In the genomic region with DNA sequence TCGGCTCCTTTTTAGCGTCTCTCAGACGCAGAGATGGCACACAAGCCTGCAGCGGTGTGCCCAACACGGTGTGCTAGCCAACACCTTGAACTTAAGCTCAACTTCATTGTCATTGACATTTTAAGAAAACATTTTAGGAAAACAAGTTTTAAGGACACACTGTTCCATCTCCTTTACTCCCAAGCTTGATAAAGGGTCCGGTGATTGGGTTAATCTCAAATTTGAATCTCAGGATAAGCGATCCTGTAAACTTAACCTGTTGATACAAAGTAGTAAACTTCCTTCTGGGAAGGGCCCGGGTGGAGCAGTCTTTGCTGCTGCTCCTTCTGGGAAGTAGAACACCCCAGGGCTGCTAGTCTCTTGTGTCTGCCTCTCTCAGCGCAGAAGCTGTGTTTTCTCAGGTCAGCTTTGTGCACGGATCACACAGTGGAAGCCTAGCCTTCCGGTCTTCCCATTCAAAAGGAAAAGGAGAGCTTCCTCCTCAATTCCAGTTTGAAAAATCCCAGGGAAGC, we compare ENCODE assay signal across 11 mouse cellular contexts.
A peak's percentile ranks its signal among the peaks of the same experiment; 100 is the strongest.
DNase-seq lines count a peak whose midpoint lies in the region; ATAC-seq and TF ChIP-seq lines count a peak whose summit lies in the region.
"Had no signal": no experiment of that assay in that cellular context is flagged by ENCODE, and none has a peak within 500 bp of the region (broad histone marks: within the 10 kb centered on the region; RNA-seq: fewer than 3 reads in every experiment).

No protein-coding gene starts in this region.

- peaks cover 49% of the 10 kb centered on the region for H3K27me3 ChIP-seq in heart, embryonic 16.5 days (ENCODE audit: control insufficient read depth, insufficient read depth, low read length)
- H3K27me3 ChIP-seq in neural tube, embryonic 13.5 days, result no peaks in the 10 kb centered on the region
- no peaks in the 10 kb centered on the region for H3K27me3 ChIP-seq in neural tube, embryonic 15.5 days (replicated peaks)
- H3K27me3 ChIP-seq in intestine, postnatal 0 days (replicated peaks; ENCODE audit: control insufficient read depth, insufficient read depth, low read length), result no peaks in the 10 kb centered on the region
- H3K27me3 ChIP-seq in stomach, postnatal 0 days (ENCODE audit: control insufficient read depth, insufficient read depth, low read length), result no peaks in the 10 kb centered on the region
- H3K27me3 ChIP-seq: forebrain, embryonic 12.5 days had no signal

- no peaks in the 10 kb centered on the region for H3K9me3 ChIP-seq in heart, embryonic 16.5 days (replicated peaks; ENCODE audit: control insufficient read depth, low read length)
- no peaks in the 10 kb centered on the region for H3K9me3 ChIP-seq in neural tube, embryonic 13.5 days
- no peaks in the 10 kb centered on the region for H3K9me3 ChIP-seq in neural tube, embryonic 15.5 days (replicated peaks)
- no peaks in the 10 kb centered on the region for H3K9me3 ChIP-seq in intestine, postnatal 0 days (ENCODE audit: control insufficient read depth)
- H3K9me3 ChIP-seq in stomach, postnatal 0 days (ENCODE audit: control insufficient read depth, low read length), result no peaks in the 10 kb centered on the region
- H3K9me3 ChIP-seq: forebrain, embryonic 12.5 days; midbrain, embryonic 10.5 days had no signal

- TF ChIP-seq CTCF in intestine, postnatal 0 days (IDR thresholded peaks at IDR 0.05; ENCODE audit: low read depth), result no peak
- TF ChIP-seq CTCF in stomach, postnatal 0 days (IDR thresholded peaks at IDR 0.05; ENCODE audit: low read depth), result no peak

- no peak for DNase-seq in heart, adult 18-20 months
- peak; percentile 30 for DNase-seq in stomach, postnatal 0 days (ENCODE audit: low spot score)
- no peak for DNase-seq in urinary bladder, postnatal 14 days (ENCODE audit: low spot score)
- DNase-seq: left cerebral cortex, postnatal 4 days; retina, postnatal 1 day had no signal

- no peak overlapping the region for H3K9ac ChIP-seq in heart, embryonic 16.5 days (ENCODE audit: low read length)
- no peak overlapping the region for H3K9ac ChIP-seq in neural tube, embryonic 13.5 days
- no peak overlapping the region for H3K9ac ChIP-seq in neural tube, embryonic 15.5 days (replicated peaks)
- peak overlapping the region; percentile 17; the same call in 1 of the 2 replicates for H3K9ac ChIP-seq in intestine, postnatal 0 days (ENCODE audit: low read depth, low read length)
- no peak overlapping the region for H3K9ac ChIP-seq in stomach, postnatal 0 days (ENCODE audit: low read length)
- H3K9ac ChIP-seq: forebrain, embryonic 12.5 days had no signal

- ATAC-seq in heart, embryonic 16.5 days (replicated peaks; ENCODE audit: extremely low read depth, insufficient read depth, low FRiP score), result no peak; the same call in 1 of the 2 replicates
- ATAC-seq in neural tube, embryonic 13.5 days (ENCODE audit: low read depth), result no peak
- ATAC-seq in neural tube, embryonic 15.5 days (ENCODE audit: low FRiP score), result no peak
- no peak for ATAC-seq in intestine, postnatal 0 days
- ATAC-seq in stomach, postnatal 0 days (ENCODE audit: low FRiP score, low TSS enrichment), result no peak

- peaks cover 27% of the 10 kb centered on the region for H3K4me1 ChIP-seq in heart, embryonic 16.5 days (ENCODE audit: control insufficient read depth, insufficient read depth, low read length)
- peaks cover 63% of the 10 kb centered on the region for H3K4me1 ChIP-seq in neural tube, embryonic 13.5 days (replicated peaks)
- H3K4me1 ChIP-seq in neural tube, embryonic 15.5 days, result peaks cover 53% of the 10 kb centered on the region
- peaks cover 26% of the 10 kb centered on the region; the same call in 1 of the 2 replicates for H3K4me1 ChIP-seq in intestine, postnatal 0 days (replicated peaks; ENCODE audit: control insufficient read depth, insufficient read depth, low read length)
- H3K4me1 ChIP-seq in stomach, postnatal 0 days (replicated peaks; ENCODE audit: control insufficient read depth, insufficient read depth), result peaks cover 3% of the 10 kb centered on the region; the same call in 1 of the 2 replicates

- TF ChIP-seq EP300 in stomach, postnatal 0 days (optimal IDR thresholded peaks at IDR 0.05), result no peak

- H3K27ac ChIP-seq in heart, embryonic 16.5 days (ENCODE audit: low read length), result peak overlapping the region; percentile 41; the same call in 1 of the 2 replicates
- H3K27ac ChIP-seq in neural tube, embryonic 13.5 days (replicated peaks), result 0 out of 2 replicates have a peak overlapping the region, but pooled peaks have one; percentile 6
- H3K27ac ChIP-seq in neural tube, embryonic 15.5 days (replicated peaks), result no peak overlapping the region
- peak overlapping the region; percentile 83 for H3K27ac ChIP-seq in intestine, postnatal 0 days (ENCODE audit: low read depth, low read length)
- peak overlapping the region; percentile 80 for H3K27ac ChIP-seq in stomach, postnatal 0 days (replicated peaks)
- H3K27ac ChIP-seq: forebrain, embryonic 12.5 days; midbrain, embryonic 10.5 days had no signal

- H3K36me3 ChIP-seq in heart, embryonic 16.5 days (ENCODE audit: control insufficient read depth, insufficient read depth), result no peaks in the 10 kb centered on the region
- no peaks in the 10 kb centered on the region for H3K36me3 ChIP-seq in neural tube, embryonic 13.5 days
- H3K36me3 ChIP-seq in neural tube, embryonic 15.5 days, result no peaks in the 10 kb centered on the region
- H3K36me3 ChIP-seq in intestine, postnatal 0 days (ENCODE audit: control insufficient read depth, insufficient read depth), result no peaks in the 10 kb centered on the region
- H3K36me3 ChIP-seq in stomach, postnatal 0 days (ENCODE audit: control insufficient read depth, insufficient read depth, low read length), result no peaks in the 10 kb centered on the region
- H3K36me3 ChIP-seq: forebrain, embryonic 12.5 days had no signal

- peak overlapping the region; percentile 51 for H3K4me2 ChIP-seq in heart, embryonic 16.5 days (ENCODE audit: low read depth, low read length)
- no peak overlapping the region for H3K4me2 ChIP-seq in neural tube, embryonic 13.5 days
- H3K4me2 ChIP-seq in neural tube, embryonic 15.5 days, result no peak overlapping the region
- peak overlapping the region; percentile 13; the same call in 1 of the 2 replicates for H3K4me2 ChIP-seq in intestine, postnatal 0 days (replicated peaks; ENCODE audit: low read depth)
- 0 out of 2 replicates have a peak overlapping the region, but pooled peaks have one; percentile 0 for H3K4me2 ChIP-seq in stomach, postnatal 0 days (replicated peaks; ENCODE audit: low read depth)
- H3K4me2 ChIP-seq: forebrain, embryonic 12.5 days had no signal

- no peak overlapping the region; the same call in 1 of the 2 replicates for H3K4me3 ChIP-seq in heart, embryonic 16.5 days (ENCODE audit: low read length)
- H3K4me3 ChIP-seq in neural tube, embryonic 13.5 days, result no peak overlapping the region
- H3K4me3 ChIP-seq in neural tube, embryonic 15.5 days (replicated peaks), result no peak overlapping the region
- no peak overlapping the region for H3K4me3 ChIP-seq in intestine, postnatal 0 days (ENCODE audit: low read depth, low read length)
- H3K4me3 ChIP-seq in stomach, postnatal 0 days (ENCODE audit: low read depth, low read length), result no peak overlapping the region
- H3K4me3 ChIP-seq: forebrain, embryonic 12.5 days; midbrain, embryonic 10.5 days had no signal

- WGBS in heart, embryonic 16.5 days, result 54% methylated on average over 11 of the region's 11 CpGs
- WGBS in neural tube, embryonic 13.5 days, result 85% methylated on average over 11 of the region's 11 CpGs
- WGBS in neural tube, embryonic 15.5 days, result 86% methylated on average over 11 of the region's 11 CpGs
- 48% methylated on average over 11 of the region's 11 CpGs for WGBS in intestine, postnatal 0 days
- WGBS in stomach, postnatal 0 days, result 62% methylated on average over 11 of the region's 11 CpGs

Comparison
In these comparisons a context has a peak if more than half of its experiments do, and no peak if none do; other contexts are left out.
1. H3K4me2 ChIP-seq: peak in heart, embryonic 16.5 days (single experiment), intestine, postnatal 0 days (single experiment) and stomach, postnatal 0 days (single experiment); none in neural tube, embryonic 13.5 days (single experiment) and neural tube, embryonic 15.5 days (single experiment).